Mouse (Mus musculus) left cerebral cortex, adult 8-10 months (tissue): ENCODE measurements around the gene 4933436I01Rik. TPM values are rescaled to one million over a fixed set of nuclear protein-coding genes. Genes with fewer than 3 reads are reported as not detected.

Experiments
- DNase-seq, 2 experiments: peaks; one replicate each; pipeline ENCODE4 v3.0.0; 2022; ENCODE audit warnings: low spot score in 2 of 2
- total RNA-seq, 4 experiments: library from RNA; stranded (reverse); gene quantifications; 2 replicates each; pipeline ENCODE4 v1.2.4; 2022

Gene 4933436I01Rik
- not detected for total RNA-seq

DNA sequence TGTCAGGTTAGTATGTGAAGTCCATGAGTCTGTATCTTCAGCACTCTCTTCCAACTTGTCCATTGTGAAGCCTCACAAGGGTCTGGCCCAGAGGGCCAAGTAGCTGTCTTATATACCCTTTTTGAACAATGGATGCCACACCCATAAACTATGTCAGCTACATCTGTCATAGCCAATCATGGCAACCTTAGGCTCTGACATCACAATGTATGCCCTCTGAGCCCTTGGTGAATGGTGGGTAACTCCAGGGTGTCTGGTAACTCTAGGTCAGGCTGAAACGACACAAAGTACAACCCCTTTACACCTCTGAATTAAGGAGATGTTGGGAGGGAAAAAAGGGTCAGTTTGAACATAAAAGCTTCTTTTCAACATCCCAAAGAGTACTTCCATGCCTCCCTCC lies at the start of gene 4933436I01Rik:
4933436I01Rik (minus strand) TSS at position 101 of the 400 bp plus-strand sequence.
- no peak for DNase-seq

DNA sequence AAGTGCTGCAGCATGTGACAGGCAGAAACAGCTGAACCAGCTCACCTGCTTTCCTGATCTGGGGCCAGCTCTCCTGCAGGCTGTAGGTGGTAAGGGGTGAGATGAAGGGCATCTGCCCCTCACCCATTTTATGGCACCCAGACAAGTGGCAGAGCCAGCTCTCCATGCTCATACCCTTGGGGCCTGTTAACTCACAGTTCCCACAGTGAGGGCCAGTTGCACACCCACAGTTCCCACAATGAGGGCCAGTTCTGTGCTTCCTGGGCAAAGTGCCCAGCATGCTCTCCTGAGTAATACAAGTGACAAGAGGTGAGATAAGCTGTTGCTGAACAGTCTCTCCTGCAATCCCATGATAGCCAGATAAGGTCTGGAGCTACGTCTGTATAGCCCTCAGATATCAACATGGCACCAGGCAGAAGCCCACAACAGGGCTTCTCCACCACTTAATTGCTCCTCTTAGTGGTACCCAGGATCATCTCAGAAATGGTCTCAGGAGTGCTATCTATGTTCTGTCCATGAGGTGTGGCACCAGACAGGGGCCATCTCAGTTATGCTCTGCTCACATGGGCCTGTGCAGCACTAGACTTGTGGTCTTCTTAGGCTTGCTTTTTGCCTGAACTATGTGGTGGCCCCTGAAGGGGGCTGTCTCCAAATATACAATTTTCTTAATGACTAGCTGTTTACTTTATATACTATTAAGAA lies 3.7 kb upstream of the 4933436I01Rik start:
- no peak for DNase-seq

- no peak for DNase-seq
These were observed 37.8 kb downstream of the 4933436I01Rik start for GRCm38 (mm10) chrX:67883406-67883805.

Other genes with a start within 250 kb of the 4933436I01Rik start
- not detected for gene Gm1140, start 227.9 kb downstream of the 4933436I01Rik start, total RNA-seq
- not detected for gene Gm14692, start 225.8 kb downstream of the 4933436I01Rik start, total RNA-seq